Mouse (Mus musculus): ENCODE measurements around the gene Ttc7b. TPM values are rescaled to one million over a fixed set of nuclear protein-coding genes. Genes with fewer than 3 reads are reported as not detected.

Gene Ttc7b
- total and polyA plus RNA-seq, 2 experiments, result 7.7 to 10.7 TPM

DNA sequence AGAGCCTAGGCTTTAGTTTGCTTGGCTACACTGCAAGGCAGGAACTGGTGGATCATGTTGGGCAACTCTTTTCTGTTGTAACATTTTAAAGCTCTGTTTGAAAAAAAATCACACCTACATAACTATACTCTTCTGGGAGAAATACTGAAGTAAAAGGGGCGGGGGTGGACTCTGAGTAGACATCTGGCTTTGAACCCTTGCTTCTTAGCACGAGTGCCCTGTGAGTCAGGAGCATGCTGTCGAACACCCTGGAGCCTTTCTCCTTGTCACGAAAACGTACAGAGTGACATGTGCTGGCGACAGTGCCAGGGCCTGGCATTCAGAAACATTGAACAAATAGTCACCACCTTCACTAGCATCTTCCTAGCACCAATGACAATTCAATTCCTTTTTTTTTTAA lies 43.2 kb downstream of the Ttc7b start:
- Histone ChIP-seq H3K27me3 (ENCODE audit: control insufficient read depth, insufficient read depth, low read length) (no peaks in the 10 kb centered on the region), H3K79me2 (ENCODE audit: control insufficient read depth, insufficient read depth, low read length) (no peaks in the 10 kb centered on the region; the same call in 1 of the 2 replicates), H3K27ac (replicated peaks; ENCODE audit: insufficient read depth, low read depth, low read length) (no peak overlapping the region), H3K36me3 (ENCODE audit: control insufficient read depth, insufficient read depth, low read length) (peaks cover 2% of the 10 kb centered on the region; the same call in 1 of the 2 replicates), H3K9ac (ENCODE audit: low read depth, low read length) (no peak overlapping the region), H3K4me1 (ENCODE audit: control insufficient read depth, insufficient read depth, low read length) (peaks cover 1% of the 10 kb centered on the region; the same call in 1 of the 2 replicates), H3K4me3 (ENCODE audit: insufficient read depth, low read depth, low read length) (no peak overlapping the region)
- peak; percentile 47 for DNase-seq (ENCODE audit: extremely low read depth, low read depth, low spot score)
- no peak for TF ChIP-seq POLR2A (IDR thresholded peaks at IDR 0.05; ENCODE audit: extremely low read depth, insufficient read depth, low read length)
- no peak for TF ChIP-seq CTCF (IDR thresholded peaks at IDR 0.05; ENCODE audit: low read depth, low read length)
- 67% methylated on average over 6 of the region's 6 CpGs for WGBS

DNA sequence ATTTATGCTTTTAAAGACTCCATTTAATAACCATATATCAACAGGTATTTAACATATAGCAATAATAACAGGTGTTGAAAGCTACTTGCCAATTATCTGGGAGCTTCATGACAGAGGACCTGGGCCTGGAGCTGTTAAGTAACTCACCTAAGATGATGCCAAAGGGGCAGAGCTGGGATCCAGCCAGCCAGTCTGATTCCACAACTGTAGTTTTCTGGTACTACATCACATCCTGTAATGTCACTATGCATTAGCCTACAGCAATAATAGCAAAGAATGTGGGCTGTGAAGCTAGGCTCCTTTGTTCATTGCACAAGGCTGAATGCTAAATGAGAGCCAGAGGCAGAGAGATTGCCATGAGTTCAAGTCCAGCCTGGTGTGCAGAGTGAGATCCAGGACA lies 44.3 kb downstream of the Ttc7b start:
- Histone ChIP-seq H3K4me3 (ENCODE audit: insufficient read depth, low read depth, low read length) (no peak overlapping the region), H3K4me1 (ENCODE audit: control insufficient read depth, insufficient read depth, low read length) (peaks cover 1% of the 10 kb centered on the region; the same call in 1 of the 2 replicates), H3K36me3 (ENCODE audit: control insufficient read depth, insufficient read depth, low read length) (peaks cover 4% of the 10 kb centered on the region), H3K27ac (replicated peaks; ENCODE audit: insufficient read depth, low read depth, low read length) (no peak overlapping the region), H3K9ac (ENCODE audit: low read depth, low read length) (no peak overlapping the region), H3K27me3 (ENCODE audit: control insufficient read depth, insufficient read depth, low read length) (no peaks in the 10 kb centered on the region), H3K79me2 (ENCODE audit: control insufficient read depth, insufficient read depth, low read length) (no peaks in the 10 kb centered on the region; the same call in 1 of the 2 replicates)
- TF ChIP-seq POLR2A (IDR thresholded peaks at IDR 0.05; ENCODE audit: extremely low read depth, insufficient read depth, low read length) (no peak), CTCF (IDR thresholded peaks at IDR 0.05; ENCODE audit: low read depth, low read length) (no peak)
- DNase-seq (ENCODE audit: extremely low read depth, low read depth, low spot score), result no peak

- no peaks in the 10 kb centered on the region for H3K27me3 ChIP-seq (ENCODE audit: control insufficient read depth, insufficient read depth, low read length)
- TF ChIP-seq POLR2A (IDR thresholded peaks at IDR 0.05; ENCODE audit: extremely low read depth, insufficient read depth, low read length) (no peak), CTCF (IDR thresholded peaks at IDR 0.05; ENCODE audit: low read depth, low read length) (no peak)
- H3K27ac ChIP-seq (replicated peaks; ENCODE audit: insufficient read depth, low read depth, low read length), result no peak overlapping the region
- 90% methylated on average over 3 of the region's 3 CpGs for WGBS
- no peak for DNase-seq (ENCODE audit: extremely low read depth, low read depth, low spot score)
- H3K9ac ChIP-seq (ENCODE audit: low read depth, low read length), result no peak overlapping the region
- peaks cover 4% of the 10 kb centered on the region for H3K36me3 ChIP-seq (ENCODE audit: control insufficient read depth, insufficient read depth, low read length)
- H3K4me1 ChIP-seq (ENCODE audit: control insufficient read depth, insufficient read depth, low read length), result peaks cover 1% of the 10 kb centered on the region; the same call in 1 of the 2 replicates
- H3K79me2 ChIP-seq (ENCODE audit: control insufficient read depth, insufficient read depth, low read length), result no peaks in the 10 kb centered on the region
- H3K4me3 ChIP-seq (ENCODE audit: insufficient read depth, low read depth, low read length), result no peak overlapping the region
Observed at GRCm38 (mm10) chr12:100475489-100475888, 45.1 kb downstream of the Ttc7b start.

DNA sequence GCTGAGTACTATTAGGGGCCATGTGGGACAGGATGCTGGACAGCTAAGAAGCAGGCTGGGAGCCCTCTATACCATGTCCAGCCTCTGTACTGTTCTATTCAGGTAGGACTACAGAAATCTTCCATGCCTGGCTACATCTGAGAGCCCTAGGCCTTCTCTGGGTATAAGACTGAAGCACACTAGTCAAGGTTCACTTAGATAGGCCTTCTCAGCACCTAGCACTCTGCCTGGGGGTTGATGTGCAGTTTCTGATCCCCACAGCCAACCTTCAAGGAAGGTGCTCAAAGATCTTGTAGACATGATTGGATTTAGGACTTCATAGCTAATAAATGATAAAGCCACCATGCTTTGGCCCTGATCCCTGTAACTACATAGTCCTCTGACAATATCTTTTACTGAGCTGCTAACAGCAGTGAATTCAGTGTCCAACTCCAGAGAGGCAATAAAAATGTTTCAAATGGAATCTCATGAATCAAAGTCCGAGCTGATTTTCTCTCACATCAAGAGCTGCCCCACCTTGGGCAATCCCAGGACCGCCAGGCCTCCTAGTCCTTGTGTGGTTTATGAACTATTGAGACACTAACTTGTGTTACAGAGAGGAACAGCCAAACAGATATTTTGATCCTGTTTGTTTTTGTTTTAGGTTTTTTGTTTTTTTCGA lies 45.8 kb downstream of the Ttc7b start:
- Histone ChIP-seq H3K4me3 (ENCODE audit: insufficient read depth, low read depth, low read length) (no peak overlapping the region), H3K27ac (replicated peaks; ENCODE audit: insufficient read depth, low read depth, low read length) (no peak overlapping the region), H3K9ac (ENCODE audit: low read depth, low read length) (no peak overlapping the region), H3K79me2 (ENCODE audit: control insufficient read depth, insufficient read depth, low read length) (no peaks in the 10 kb centered on the region), H3K4me1 (ENCODE audit: control insufficient read depth, insufficient read depth, low read length) (peaks cover 1% of the 10 kb centered on the region; the same call in 1 of the 2 replicates), H3K27me3 (ENCODE audit: control insufficient read depth, insufficient read depth, low read length) (no peaks in the 10 kb centered on the region), H3K36me3 (ENCODE audit: control insufficient read depth, insufficient read depth, low read length) (peaks cover 4% of the 10 kb centered on the region)
- TF ChIP-seq POLR2A (IDR thresholded peaks at IDR 0.05; ENCODE audit: extremely low read depth, insufficient read depth, low read length) (no peak), CTCF (IDR thresholded peaks at IDR 0.05; ENCODE audit: low read depth, low read length) (no peak)
- WGBS, result 79% methylated on average over 3 of the region's 3 CpGs
- peak; percentile 24 for DNase-seq (ENCODE audit: extremely low read depth, low read depth, low spot score)

- no peaks in the 10 kb centered on the region; the same call in 1 of the 2 replicates for H3K79me2 ChIP-seq (ENCODE audit: control insufficient read depth, insufficient read depth, low read length)
- H3K4me1 ChIP-seq (ENCODE audit: control insufficient read depth, insufficient read depth, low read length), result no peaks in the 10 kb centered on the region; the same call in 1 of the 2 replicates
- H3K27ac ChIP-seq (replicated peaks; ENCODE audit: insufficient read depth, low read depth, low read length), result no peak overlapping the region
- peaks cover 11% of the 10 kb centered on the region for H3K36me3 ChIP-seq (ENCODE audit: control insufficient read depth, insufficient read depth, low read length)
- WGBS, result 78% methylated on average over 9 of the region's 9 CpGs
- TF ChIP-seq POLR2A (IDR thresholded peaks at IDR 0.05; ENCODE audit: extremely low read depth, insufficient read depth, low read length), result no peak
- TF ChIP-seq CTCF (IDR thresholded peaks at IDR 0.05; ENCODE audit: low read depth, low read length), result no peak
- no peaks in the 10 kb centered on the region for H3K27me3 ChIP-seq (ENCODE audit: control insufficient read depth, insufficient read depth, low read length)
- no peak overlapping the region for H3K4me3 ChIP-seq (ENCODE audit: insufficient read depth, low read depth, low read length)
- no peak overlapping the region for H3K9ac ChIP-seq (ENCODE audit: low read depth, low read length)
- DNase-seq (ENCODE audit: extremely low read depth, low read depth, low spot score), result no peak
Observed at GRCm38 (mm10) chr12:100470295-100470694, 50.3 kb downstream of the Ttc7b start.
